Mouse (Mus musculus) ovary, adult 10 weeks (tissue): ENCODE measurements around the gene Mgme1. TPM values are rescaled to one million over a fixed set of nuclear protein-coding genes. Genes with fewer than 3 reads are reported as not detected.

Experiments
- polyA plus RNA-seq: library from polyadenylated mRNA; stranded (reverse); fragments of 350-450 nt; fragmentation: Illumina TruSeq; extraction: RNeasy Lipid Tissue Mini Kit (QIAGEN cat#74804); gene quantifications from one replicate; pipeline ENCODE4 v1.2.3, GENCODE M21; 2014

The Mgme1 gene
- polyA plus RNA-seq, result 8.5 TPM

GRCm38 (mm10) chr2:144270507-144271420, at the start of gene Mgme1, which contains the start of gene Snx5:
Mgme1 (plus strand) TSS chr2:144270663.
Snx5 (minus strand) TSS chr2:144270906.

Other genes starting within 250 kb of the Mgme1 start
- not detected for gene Banf2, start 237.6 kb upstream of the Mgme1 start, polyA plus RNA-seq
- gene Snx5, start 243 bp downstream of the Mgme1 start, polyA plus RNA-seq, result 323 TPM
- not detected for gene Ovol2, start 61.5 kb downstream of the Mgme1 start, polyA plus RNA-seq
- gene Kat14, start 98.3 kb downstream of the Mgme1 start, polyA plus RNA-seq, result 10.7 TPM
- 4.3 TPM for gene Pet117, start 98.3 kb downstream of the Mgme1 start, polyA plus RNA-seq